Mouse (Mus musculus): ENCODE results near the gene Wdr78.

Gene Wdr78

GRCm38 (mm10) chr4:103098532-103098931 lies 15.8 kb downstream of the Wdr78 start:
- no peaks in the 10 kb centered on the region for H3K27me3 ChIP-seq (ENCODE audit: control insufficient read depth, insufficient read depth, low read length, poor library complexity, severe bottlenecking)
- H3K36me3 ChIP-seq (ENCODE audit: control insufficient read depth, insufficient read depth, low read length, poor library complexity, severe bottlenecking): no peaks in the 10 kb centered on the region; the same call in 1 of the 2 replicates
- DNase-seq (ENCODE audit: low read depth, low spot score): no peak

DNA sequence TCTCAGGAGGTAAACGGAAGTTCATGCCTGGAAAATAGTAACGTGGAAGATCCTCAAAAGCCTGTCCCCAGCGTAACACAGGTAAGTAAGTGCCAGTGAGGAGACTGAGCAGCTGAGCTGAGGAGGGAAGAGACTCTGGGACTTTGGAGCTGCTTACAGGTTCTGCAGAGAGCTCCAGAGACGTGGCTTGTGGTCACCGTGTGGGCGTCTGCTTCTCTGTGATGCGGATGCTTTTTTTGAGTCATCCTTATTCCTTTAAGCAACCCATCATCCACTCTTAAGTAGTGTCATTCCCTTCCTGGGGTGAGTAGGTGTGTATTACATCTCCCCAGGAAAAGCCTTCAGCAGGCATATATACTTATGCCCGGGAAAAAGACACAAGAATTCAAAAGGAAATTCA lies 18.4 kb downstream of the Wdr78 start:
- no peak for DNase-seq (ENCODE audit: low read depth, low spot score)

GRCm38 (mm10) chr4:103085237-103085636 lies 29.1 kb downstream of the Wdr78 start:
- Histone ChIP-seq H3K36me3 (ENCODE audit: control insufficient read depth, insufficient read depth, low read length, poor library complexity, severe bottlenecking) (no peaks in the 10 kb centered on the region), H3K27me3 (ENCODE audit: control insufficient read depth, insufficient read depth, low read length, poor library complexity, severe bottlenecking) (no peaks in the 10 kb centered on the region)
- DNase-seq (ENCODE audit: low read depth, low spot score): peak; percentile 3

More for the DNA sequence above, 18.4 kb downstream of the Wdr78 start:
- no peaks in the 10 kb centered on the region for H3K27me3 ChIP-seq (ENCODE audit: control insufficient read depth, insufficient read depth, low read length, poor library complexity, severe bottlenecking)
- H3K36me3 ChIP-seq (ENCODE audit: control insufficient read depth, insufficient read depth, low read length, poor library complexity, severe bottlenecking): no peaks in the 10 kb centered on the region

DNA sequence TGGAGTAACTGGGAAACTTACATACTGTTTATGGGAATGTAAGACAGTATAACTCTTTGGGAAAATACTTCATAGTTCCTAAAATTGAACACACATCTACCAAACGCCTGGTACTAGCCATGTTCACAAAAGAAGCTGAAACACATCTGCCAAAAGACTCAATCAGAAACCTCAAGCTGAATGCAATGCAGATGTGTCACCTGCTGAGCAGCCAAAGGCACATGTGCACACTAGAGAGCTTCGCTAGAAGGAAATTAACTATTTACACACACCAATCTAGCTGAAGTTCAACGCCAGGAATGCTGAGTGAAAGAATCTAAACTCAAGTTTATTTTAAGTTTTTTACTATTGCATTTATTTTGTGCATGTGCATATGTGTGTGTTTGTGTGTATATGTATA lies 43.7 kb downstream of the Wdr78 start:
- DNase-seq (ENCODE audit: low read depth, low spot score): no peak
- H3K27me3 ChIP-seq (ENCODE audit: control insufficient read depth, insufficient read depth, low read length, poor library complexity, severe bottlenecking): no peaks in the 10 kb centered on the region

DNA sequence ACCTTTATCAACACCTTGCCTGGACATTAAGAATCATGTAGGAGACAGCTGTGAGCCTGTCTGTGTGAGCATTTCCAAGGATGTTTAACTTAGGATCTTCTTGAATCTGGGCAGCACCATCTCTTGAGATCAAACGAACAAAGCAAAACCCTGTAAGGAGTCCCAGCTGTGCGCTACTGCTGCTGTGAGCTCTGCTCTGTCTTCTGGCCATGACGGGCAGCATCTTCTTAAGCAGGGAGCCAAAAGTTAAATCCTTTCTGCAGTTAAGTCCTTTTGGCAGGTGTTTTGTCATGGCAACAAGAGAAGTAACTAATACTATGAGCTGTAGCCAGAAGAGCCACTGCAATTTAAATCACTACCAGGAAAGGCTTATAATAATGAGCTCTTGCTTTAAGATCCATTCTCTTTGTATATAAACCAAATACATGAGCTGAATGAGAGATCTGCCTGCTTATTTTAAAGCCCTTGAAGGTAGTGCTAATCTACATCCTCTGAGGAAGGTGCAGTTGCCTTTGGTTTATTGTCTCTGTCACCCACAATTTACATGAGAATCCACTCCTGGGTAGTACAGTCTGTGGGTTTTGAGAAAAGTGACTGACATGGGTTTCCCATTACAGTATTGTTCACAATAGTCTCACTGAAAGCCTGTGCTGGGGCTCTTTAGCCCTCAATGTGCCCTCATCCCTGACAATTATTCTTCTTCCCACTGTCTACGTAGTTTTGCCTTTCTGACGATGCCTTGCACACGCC lies 46.3 kb downstream of the Wdr78 start:
- H3K27me3 ChIP-seq (ENCODE audit: control insufficient read depth, insufficient read depth, low read length, poor library complexity, severe bottlenecking): no peaks in the 10 kb centered on the region
- no peaks in the 10 kb centered on the region for H3K36me3 ChIP-seq (ENCODE audit: control insufficient read depth, insufficient read depth, low read length, poor library complexity, severe bottlenecking)
- no peak for DNase-seq (ENCODE audit: low read depth, low spot score)

More for the DNA sequence above, 43.7 kb downstream of the Wdr78 start:
- no peaks in the 10 kb centered on the region for H3K36me3 ChIP-seq (ENCODE audit: control insufficient read depth, insufficient read depth, low read length, poor library complexity, severe bottlenecking)

DNA sequence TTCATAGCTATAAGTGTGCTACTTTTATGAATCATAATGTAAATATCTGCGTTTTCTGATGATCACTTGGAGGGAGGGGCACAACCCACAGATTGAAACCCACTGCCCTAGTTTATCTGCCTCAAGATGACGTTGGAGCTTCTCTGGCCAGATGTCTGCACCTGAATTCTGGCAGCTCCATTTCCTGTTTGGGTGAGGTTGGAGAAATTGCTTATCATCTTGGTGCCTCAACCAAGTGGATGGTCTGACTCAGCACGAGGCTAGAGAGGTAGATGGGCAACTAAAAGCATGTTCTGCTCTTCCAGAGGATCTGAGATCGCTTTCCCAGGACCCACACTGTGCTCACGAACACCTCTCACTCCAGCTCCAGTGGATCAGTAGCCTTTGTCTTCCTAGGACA lies 49.4 kb downstream of the Wdr78 start:
- Histone ChIP-seq H3K36me3 (ENCODE audit: control insufficient read depth, insufficient read depth, low read length, poor library complexity, severe bottlenecking) (no peaks in the 10 kb centered on the region), H3K27me3 (ENCODE audit: control insufficient read depth, insufficient read depth, low read length, poor library complexity, severe bottlenecking) (no peaks in the 10 kb centered on the region)
- no peak for DNase-seq (ENCODE audit: low read depth, low spot score)

DNA sequence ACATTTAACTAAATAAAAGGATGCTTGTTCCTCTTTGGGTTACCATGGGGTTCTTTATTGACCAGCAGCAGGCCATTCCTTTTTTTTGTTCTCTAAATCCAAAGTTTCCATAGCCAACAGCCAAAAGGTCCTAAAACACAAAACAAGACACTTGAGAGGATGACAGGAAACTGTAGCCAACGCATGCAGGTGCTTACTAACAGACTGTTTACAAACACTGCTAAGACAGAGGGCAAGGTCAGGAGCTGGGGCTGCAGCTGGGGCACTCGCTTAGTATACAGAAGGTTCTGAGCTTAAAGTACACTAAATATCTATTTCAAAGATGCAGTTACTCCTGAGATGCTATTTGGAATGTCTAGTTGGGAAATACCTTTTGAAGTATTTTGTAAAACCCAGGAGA lies 49.9 kb downstream of the Wdr78 start:
- H3K36me3 ChIP-seq (ENCODE audit: control insufficient read depth, insufficient read depth, low read length, poor library complexity, severe bottlenecking): no peaks in the 10 kb centered on the region
- no peaks in the 10 kb centered on the region for H3K27me3 ChIP-seq (ENCODE audit: control insufficient read depth, insufficient read depth, low read length, poor library complexity, severe bottlenecking)
- DNase-seq (ENCODE audit: low read depth, low spot score): no peak

GRCm38 (mm10) chr4:103056909-103057308 lies 57.4 kb downstream of the Wdr78 start:
- DNase-seq (ENCODE audit: low read depth, low spot score): no peak
- H3K36me3 ChIP-seq (ENCODE audit: control insufficient read depth, insufficient read depth, low read length, poor library complexity, severe bottlenecking): no peaks in the 10 kb centered on the region
- no peaks in the 10 kb centered on the region for H3K27me3 ChIP-seq (ENCODE audit: control insufficient read depth, insufficient read depth, low read length, poor library complexity, severe bottlenecking)

- Histone ChIP-seq H3K36me3 (ENCODE audit: control insufficient read depth, insufficient read depth, low read length, poor library complexity, severe bottlenecking) (no peaks in the 10 kb centered on the region), H3K27me3 (ENCODE audit: control insufficient read depth, insufficient read depth, low read length, poor library complexity, severe bottlenecking) (no peaks in the 10 kb centered on the region)
- no peak for DNase-seq (ENCODE audit: low read depth, low spot score)
These were observed 66.3 kb downstream of the Wdr78 start for GRCm38 (mm10) chr4:103048046-103048445.

GRCm38 (mm10) chr4:103042997-103043396 lies 71.4 kb downstream of the Wdr78 start:
- peak; percentile 7 for DNase-seq (ENCODE audit: low read depth, low spot score)
- Histone ChIP-seq H3K27me3 (ENCODE audit: control insufficient read depth, insufficient read depth, low read length, poor library complexity, severe bottlenecking) (no peaks in the 10 kb centered on the region), H3K36me3 (ENCODE audit: control insufficient read depth, insufficient read depth, low read length, poor library complexity, severe bottlenecking) (no peaks in the 10 kb centered on the region)

- Histone ChIP-seq H3K36me3 (ENCODE audit: control insufficient read depth, insufficient read depth, low read length, poor library complexity, severe bottlenecking) (no peaks in the 10 kb centered on the region), H3K27me3 (ENCODE audit: control insufficient read depth, insufficient read depth, low read length, poor library complexity, severe bottlenecking) (no peaks in the 10 kb centered on the region)
- DNase-seq (ENCODE audit: low read depth, low spot score): no peak
These were observed 74.5 kb downstream of the Wdr78 start for GRCm38 (mm10) chr4:103039838-103040191.

GRCm38 (mm10) chr4:103039103-103039837 lies 75.1 kb downstream of the Wdr78 start:
- H3K36me3 ChIP-seq (ENCODE audit: control insufficient read depth, insufficient read depth, low read length, poor library complexity, severe bottlenecking): no peaks in the 10 kb centered on the region
- H3K27me3 ChIP-seq (ENCODE audit: control insufficient read depth, insufficient read depth, low read length, poor library complexity, severe bottlenecking): no peaks in the 10 kb centered on the region
- DNase-seq (ENCODE audit: low read depth, low spot score): no peak

GRCm38 (mm10) chr4:103028177-103029088 lies 85.9 kb downstream of the Wdr78 start:
- no peak for DNase-seq (ENCODE audit: low read depth, low spot score)
- H3K27me3 ChIP-seq (ENCODE audit: control insufficient read depth, insufficient read depth, low read length, poor library complexity, severe bottlenecking): no peaks in the 10 kb centered on the region
- no peaks in the 10 kb centered on the region for H3K36me3 ChIP-seq (ENCODE audit: control insufficient read depth, insufficient read depth, low read length, poor library complexity, severe bottlenecking)

DNA sequence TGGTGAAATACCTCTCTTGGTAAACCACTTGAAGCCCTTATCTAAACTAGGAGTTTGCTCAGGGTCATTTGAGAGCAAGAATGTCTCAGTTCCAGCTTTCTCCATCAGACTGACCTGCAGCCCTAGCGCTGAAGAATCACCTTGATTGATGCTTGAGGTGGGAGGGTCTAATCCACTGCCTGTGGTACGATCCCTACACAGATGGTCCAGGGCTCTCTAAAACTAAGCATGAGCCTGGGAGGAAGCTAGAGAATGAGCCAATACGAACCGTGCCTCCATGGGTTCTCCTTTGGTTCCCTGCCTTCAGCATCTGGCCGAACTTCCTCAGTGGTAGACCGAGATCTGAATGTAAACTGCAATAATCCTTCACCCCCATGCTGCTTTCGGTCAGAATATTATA lies 86.6 kb downstream of the Wdr78 start:
- no peaks in the 10 kb centered on the region for H3K27me3 ChIP-seq (ENCODE audit: control insufficient read depth, insufficient read depth, low read length, poor library complexity, severe bottlenecking)
- H3K36me3 ChIP-seq (ENCODE audit: control insufficient read depth, insufficient read depth, low read length, poor library complexity, severe bottlenecking): no peaks in the 10 kb centered on the region
- no peak for DNase-seq (ENCODE audit: low read depth, low spot score)

DNA sequence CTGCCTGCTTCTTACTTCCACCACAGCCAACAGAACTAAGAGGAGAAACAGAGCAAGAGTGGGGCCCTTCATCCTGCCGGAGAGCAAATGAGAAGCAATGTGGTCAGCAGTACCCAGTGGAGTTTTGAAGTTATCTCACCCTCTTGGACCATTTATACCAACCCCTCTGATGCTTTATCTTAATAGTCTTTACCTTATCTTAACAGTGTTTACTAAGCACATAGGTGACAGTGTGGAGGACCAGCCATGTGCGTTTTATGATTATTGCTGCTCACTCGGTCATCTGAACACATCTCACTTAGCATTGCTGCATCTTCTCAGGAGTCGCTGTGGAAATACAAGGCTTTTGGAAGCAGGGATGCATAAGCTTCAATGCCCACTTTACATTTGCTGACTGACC lies 87.7 kb downstream of the Wdr78 start, which contains the start of gene Insl5:
Gene Insl5 (minus strand): TSS at position 222 of the 400 bp plus-strand sequence.
- H3K36me3 ChIP-seq (ENCODE audit: control insufficient read depth, insufficient read depth, low read length, poor library complexity, severe bottlenecking): no peaks in the 10 kb centered on the region
- H3K27me3 ChIP-seq (ENCODE audit: control insufficient read depth, insufficient read depth, low read length, poor library complexity, severe bottlenecking): no peaks in the 10 kb centered on the region
- DNase-seq (ENCODE audit: low read depth, low spot score): no peak
